Mouse (Mus musculus) colon, adult 2 months (tissue): ENCODE data around the gene Stam. TPM values are rescaled to one million over a fixed set of nuclear protein-coding genes. Genes with fewer than 3 reads are reported as not detected.

Experiments used
- polyA plus RNA-seq: library from polyadenylated mRNA; depleted of rRNA; stranded (reverse); fragments of >200 nt; gene quantifications from 2 replicates; pipeline ENCODE4 v1.2.3, GENCODE M21; 2012; rRNA removed

Gene Stam
- 12.5 and 24.6 TPM in 2 replicates for polyA plus RNA-seq

DNA sequence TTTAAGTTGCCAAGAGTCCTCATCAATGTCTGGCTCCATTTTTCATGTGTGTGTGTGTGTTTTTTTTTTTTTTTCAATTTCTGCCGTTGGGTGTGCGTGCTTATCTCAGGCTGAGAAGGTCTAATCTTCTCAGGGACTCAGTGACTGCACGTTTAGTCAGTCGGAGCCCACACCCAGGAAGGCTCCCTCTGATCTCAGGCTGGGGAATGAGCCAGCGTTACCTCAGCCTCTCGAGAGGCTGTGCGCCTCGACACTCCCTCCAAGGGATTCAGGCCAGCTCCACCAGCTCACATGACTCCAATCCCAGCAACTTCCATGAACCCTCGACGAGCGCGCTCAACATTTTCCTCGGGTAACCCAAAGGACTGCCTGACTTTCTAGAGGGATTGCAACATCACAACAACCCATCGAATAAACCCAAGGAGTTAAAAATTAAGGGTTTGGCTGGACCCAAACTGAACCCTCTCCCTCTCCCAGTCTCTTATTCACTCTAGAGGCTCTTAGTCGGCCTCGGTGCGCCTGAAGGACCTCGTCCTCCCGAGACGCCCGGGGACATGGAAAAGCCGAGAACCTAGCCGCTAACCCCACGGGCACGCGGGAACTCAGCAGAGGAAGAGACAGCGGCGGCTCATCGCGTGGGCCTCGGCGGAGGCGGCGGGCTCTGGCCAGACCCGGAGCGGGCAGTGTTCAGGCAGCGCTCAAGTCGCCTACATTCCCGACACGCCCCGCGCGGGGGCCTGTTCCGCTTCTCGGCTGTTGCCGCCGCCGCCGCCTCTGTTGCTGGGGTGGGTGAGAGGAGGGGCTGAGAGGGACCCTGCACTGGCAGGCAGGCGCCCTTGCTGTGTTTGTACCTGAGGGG lies at the start of gene Stam:
TSS of gene Stam (plus strand) at position 737 of the 859 bp plus-strand sequence.

DNA sequence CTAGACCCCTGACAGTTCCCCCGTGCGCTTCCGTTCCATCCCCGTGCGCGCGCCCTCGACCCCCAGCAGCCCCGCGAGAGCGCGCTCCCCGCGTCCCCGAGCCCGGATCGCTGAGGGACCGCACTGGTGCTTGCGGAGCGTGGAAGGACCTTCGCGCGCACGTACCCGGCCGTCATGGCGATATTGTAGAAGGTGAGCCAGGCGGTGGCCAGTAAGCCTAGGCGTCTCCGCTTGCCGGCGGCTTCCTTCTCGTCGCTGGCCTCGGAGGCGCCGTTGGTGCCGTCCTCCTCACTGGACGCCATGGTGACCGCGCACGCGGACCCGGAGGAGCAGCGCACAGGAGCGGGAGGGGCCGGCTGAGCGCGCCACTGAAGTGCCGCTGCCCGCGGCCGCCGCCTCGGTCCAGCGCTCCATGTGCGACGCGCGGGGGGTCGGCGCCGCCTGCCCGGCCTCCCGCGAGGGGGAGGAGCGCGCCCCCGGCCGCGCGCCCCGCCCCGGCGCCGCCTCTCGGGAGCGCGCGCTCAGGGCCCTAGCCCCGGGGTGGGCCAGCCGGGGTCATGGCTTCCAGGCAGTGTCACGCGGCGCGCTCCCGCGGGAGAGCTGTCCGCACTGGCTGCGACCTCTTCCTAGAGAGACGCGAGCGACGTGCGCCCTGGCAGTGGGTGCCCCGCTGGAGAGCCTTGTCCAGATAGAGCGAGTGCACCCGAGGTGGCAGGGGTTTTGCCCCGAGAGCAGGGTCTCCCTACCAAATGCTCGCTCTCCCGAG lies 18.1 kb upstream of the Stam start, which contains the start of gene Hacd1:
TSS of gene Hacd1 (minus strand) at position 570 of the 766 bp plus-strand sequence.

DNA sequence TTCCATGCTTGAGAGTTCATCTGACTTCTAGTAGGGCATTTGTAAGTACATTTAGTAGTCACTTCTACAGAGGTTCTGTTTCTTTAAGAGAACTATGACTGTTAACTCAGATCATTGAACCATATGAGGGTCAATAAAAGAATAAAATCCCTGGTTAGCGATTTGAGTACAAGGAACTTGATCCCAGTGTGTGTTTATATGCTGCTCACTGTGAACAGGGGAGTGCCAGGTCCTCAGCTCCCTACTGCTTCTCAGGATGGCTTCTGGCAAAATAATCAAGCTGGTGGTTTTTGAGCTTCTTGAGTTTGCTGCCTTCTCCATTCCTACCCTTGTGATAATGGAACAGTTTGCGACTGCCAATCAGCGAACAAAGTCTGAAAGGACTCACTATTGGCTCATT lies 100.4 kb downstream of the Stam start, which contains the start of gene Tmem236:
TSS of gene Tmem236 (plus strand) at position 190 of the 400 bp plus-strand sequence.

Other genes starting within 250 kb of the Stam start
- gene Hacd1, start 18.0 kb upstream of the Stam start, polyA plus RNA-seq, result 66.0 and 86.0 TPM in 2 replicates
- gene Tmem236, start 100.4 kb downstream of the Stam start, polyA plus RNA-seq, result 13.0 and 14.6 TPM in 2 replicates
- 1.1 and 1.6 TPM in 2 replicates for gene Mrc1, start 155.3 kb downstream of the Stam start, polyA plus RNA-seq